In the genomic region with DNA sequence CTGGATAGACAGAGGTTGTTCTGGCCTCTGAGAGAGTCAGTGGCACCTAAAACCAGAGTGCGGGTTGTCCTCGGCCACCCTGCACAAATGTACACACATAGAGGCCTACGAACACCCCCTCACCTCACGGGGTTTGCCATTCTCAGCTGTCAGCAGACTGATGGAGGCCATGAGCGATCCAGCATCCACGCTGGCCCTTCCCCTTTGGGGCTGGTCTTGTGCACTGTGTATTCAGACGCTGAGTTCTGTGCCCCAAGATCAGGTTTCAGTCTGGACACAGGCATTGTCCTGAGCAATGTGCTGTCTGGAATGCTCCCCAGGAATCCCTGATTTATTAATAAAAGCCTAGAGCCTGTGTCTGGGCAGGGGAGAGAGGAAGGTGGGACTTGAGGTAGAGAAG, we compare ENCODE assay signal across 15 mouse cellular contexts. TPM values are rescaled to one million over a fixed set of nuclear protein-coding genes. Genes with fewer than 3 reads are reported as not detected.
DNase-seq lines count a peak whose midpoint lies in the region; ATAC-seq and TF ChIP-seq lines count a peak whose summit lies in the region.
"Had no signal": no experiment of that assay in that cellular context is flagged by ENCODE, and none has a peak within 500 bp of the region (broad histone marks: within the 10 kb centered on the region; RNA-seq: fewer than 3 reads in every experiment).

No protein-coding gene starts in this region.

- TF ChIP-seq CTCF in ES-Bruce4 (IDR thresholded peaks at IDR 0.05; ENCODE audit: low read depth, low read length): no peak

- 39% methylated on average over 7 of the region's 7 CpGs for WGBS in forebrain, embryonic 11.5 days
- WGBS in forebrain, embryonic 12.5 days: 32% methylated on average over 7 of the region's 7 CpGs
- 31% methylated on average over 7 of the region's 7 CpGs for WGBS in intestine, embryonic 14.5 days
- 59% methylated on average over 7 of the region's 7 CpGs for WGBS in liver, embryonic 12.5 days (ENCODE audit: insufficient replicate concordance)

- no peak overlapping the region for H3K4me3 ChIP-seq in forebrain, embryonic 11.5 days (ENCODE audit: low read depth, low read length)
- no peak overlapping the region for H3K4me3 ChIP-seq in forebrain, embryonic 12.5 days (replicated peaks)
- no peak overlapping the region for H3K4me3 ChIP-seq in ES-Bruce4 (ENCODE audit: low read depth, low read length)
- H3K4me3 ChIP-seq in intestine, embryonic 14.5 days (ENCODE audit: low read depth, low read length): no peak overlapping the region
- H3K4me3 ChIP-seq in liver, embryonic 12.5 days: no peak overlapping the region
- H3K4me3 ChIP-seq: limb, embryonic 15.5 days; neural tube, embryonic 13.5 days had no signal

- no peak overlapping the region for H3K27ac ChIP-seq in forebrain, embryonic 11.5 days (ENCODE audit: low read depth, low read length)
- no peak overlapping the region for H3K27ac ChIP-seq in forebrain, embryonic 12.5 days
- no peak overlapping the region for H3K27ac ChIP-seq in ES-Bruce4 (ENCODE audit: insufficient read depth, low read length)
- no peak overlapping the region for H3K27ac ChIP-seq in intestine, embryonic 14.5 days (ENCODE audit: low read depth)
- peak overlapping the region; percentile 64 for H3K27ac ChIP-seq in liver, embryonic 12.5 days
- H3K27ac ChIP-seq: limb, embryonic 15.5 days; neural tube, embryonic 13.5 days had no signal

- DNase-seq in forebrain, embryonic 11.5 days (ENCODE audit: low spot score): peak; percentile 61
- DNase-seq in intestine, embryonic 14.5 days (ENCODE audit: low spot score): no peak
- no peak for DNase-seq in layer of hippocampus, adult 8-10 months (ENCODE audit: low spot score in 2 of 2)
- DNase-seq in left cerebral cortex, adult 9 months (ENCODE audit: low spot score in 2 of 2): no peak
- no peak for DNase-seq in MN1 (ENCODE audit: low spot score)
- DNase-seq: kidney, postnatal 14 days; lung, postnatal 4 days; midbrain, embryonic 14.5 days had no signal

- no peak overlapping the region for H3K9ac ChIP-seq in forebrain, embryonic 11.5 days (ENCODE audit: low read length)
- no peak overlapping the region for H3K9ac ChIP-seq in forebrain, embryonic 12.5 days
- H3K9ac ChIP-seq in ES-Bruce4 (ENCODE audit: low read depth, poor library complexity, severe bottlenecking): no peak overlapping the region
- no peak overlapping the region for H3K9ac ChIP-seq in intestine, embryonic 14.5 days (ENCODE audit: low read length)
- H3K9ac ChIP-seq in liver, embryonic 12.5 days: no peak overlapping the region
- H3K9ac ChIP-seq: limb, embryonic 15.5 days; neural tube, embryonic 13.5 days had no signal

- H3K4me1 ChIP-seq in forebrain, embryonic 11.5 days (replicated peaks; ENCODE audit: control insufficient read depth, insufficient read depth, low read length): peaks cover 3% of the 10 kb centered on the region; the same call in 1 of the 2 replicates
- peaks cover 7% of the 10 kb centered on the region; the same call in 1 of the 2 replicates for H3K4me1 ChIP-seq in forebrain, embryonic 12.5 days
- peaks cover 3% of the 10 kb centered on the region for H3K4me1 ChIP-seq in ES-Bruce4 (ENCODE audit: control insufficient read depth, insufficient read depth, low read length)
- peaks cover 4% of the 10 kb centered on the region for H3K4me1 ChIP-seq in intestine, embryonic 14.5 days (replicated peaks; ENCODE audit: control insufficient read depth, insufficient read depth, low read length)
- peaks cover 9% of the 10 kb centered on the region for H3K4me1 ChIP-seq in liver, embryonic 12.5 days
- H3K4me1 ChIP-seq: limb, embryonic 15.5 days had no signal

- 0 out of 2 replicates have a peak, but pooled peaks have one; percentile 60 for ATAC-seq in forebrain, embryonic 11.5 days (replicated peaks; ENCODE audit: low FRiP score)
- ATAC-seq in forebrain, embryonic 12.5 days (ENCODE audit: low FRiP score): no peak
- 0 out of 2 replicates have a peak, but pooled peaks have one; percentile 4 for ATAC-seq in intestine, embryonic 14.5 days (replicated peaks; ENCODE audit: low FRiP score, low TSS enrichment, low read depth)
- ATAC-seq in liver, embryonic 12.5 days: peak; percentile 14; the same call in 1 of the 2 replicates

- no peak for TF ChIP-seq POLR2A in ES-Bruce4 (IDR thresholded peaks at IDR 0.05; ENCODE audit: insufficient read depth, low read length)

- H3K36me3 ChIP-seq in forebrain, embryonic 11.5 days (ENCODE audit: control insufficient read depth, insufficient read depth, low read length): no peaks in the 10 kb centered on the region
- no peaks in the 10 kb centered on the region for H3K36me3 ChIP-seq in forebrain, embryonic 12.5 days (replicated peaks)
- H3K36me3 ChIP-seq in ES-Bruce4 (ENCODE audit: control insufficient read depth, insufficient read depth, low read length, poor library complexity, severe bottlenecking): no peaks in the 10 kb centered on the region
- no peaks in the 10 kb centered on the region for H3K36me3 ChIP-seq in intestine, embryonic 14.5 days (ENCODE audit: control insufficient read depth, insufficient read depth, low read length)
- no peaks in the 10 kb centered on the region for H3K36me3 ChIP-seq in liver, embryonic 12.5 days
- H3K36me3 ChIP-seq: limb, embryonic 15.5 days; neural tube, embryonic 13.5 days had no signal

- peak; percentile 68; the same call in 1 of the 2 replicates for TF ChIP-seq EP300 in ES-Bruce4 (IDR thresholded peaks at IDR 0.05; ENCODE audit: insufficient read depth, low read depth, low read length)

- H3K4me2 ChIP-seq in forebrain, embryonic 11.5 days (ENCODE audit: low read depth, low read length, severe bottlenecking): no peak overlapping the region
- H3K4me2 ChIP-seq in forebrain, embryonic 12.5 days: no peak overlapping the region
- H3K4me2 ChIP-seq in intestine, embryonic 14.5 days (ENCODE audit: low read length): no peak overlapping the region
- no peak overlapping the region for H3K4me2 ChIP-seq in liver, embryonic 12.5 days
- H3K4me2 ChIP-seq: limb, embryonic 15.5 days; neural tube, embryonic 13.5 days had no signal

- no peaks in the 10 kb centered on the region for H3K27me3 ChIP-seq in forebrain, embryonic 11.5 days (ENCODE audit: control insufficient read depth, insufficient read depth, low read length)
- no peaks in the 10 kb centered on the region for H3K27me3 ChIP-seq in forebrain, embryonic 12.5 days
- no peaks in the 10 kb centered on the region for H3K27me3 ChIP-seq in ES-Bruce4 (ENCODE audit: control insufficient read depth, insufficient read depth, low read length, poor library complexity, severe bottlenecking)
- 0 out of 2 replicates have a peak, but pooled peaks cover 5% of the 10 kb centered on the region for H3K27me3 ChIP-seq in intestine, embryonic 14.5 days (replicated peaks; ENCODE audit: control insufficient read depth, insufficient read depth, low read length)
- no peaks in the 10 kb centered on the region for H3K27me3 ChIP-seq in liver, embryonic 12.5 days (replicated peaks)
- H3K27me3 ChIP-seq: limb, embryonic 15.5 days had no signal

- no peaks in the 10 kb centered on the region for H3K9me3 ChIP-seq in forebrain, embryonic 11.5 days (ENCODE audit: control insufficient read depth, low read length)
- no peaks in the 10 kb centered on the region for H3K9me3 ChIP-seq in forebrain, embryonic 12.5 days
- no peaks in the 10 kb centered on the region for H3K9me3 ChIP-seq in ES-Bruce4 (replicated peaks; ENCODE audit: control insufficient read depth, insufficient read depth, low read length, poor library complexity, severe bottlenecking)
- H3K9me3 ChIP-seq in intestine, embryonic 14.5 days (ENCODE audit: control insufficient read depth, low read length): no peaks in the 10 kb centered on the region
- no peaks in the 10 kb centered on the region for H3K9me3 ChIP-seq in liver, embryonic 12.5 days (replicated peaks)
- H3K9me3 ChIP-seq: limb, embryonic 15.5 days; neural tube, embryonic 13.5 days had no signal

RNA-seq across cellular contexts. Expression of gene Gm826, which starts 14.8 kb away (rescaled TPM):
- polyA plus RNA-seq in forebrain, embryonic 11.5 days (2014; fragmentation: Nextera tagmentation; extraction: Ambion mirVana): not detected in 2 replicates
- 0.38 TPM in 1 of 2 replicates, not detected in the other for polyA plus RNA-seq in forebrain, embryonic 12.5 days (2016; fragmentation: Nextera tagmentation; extraction: Ambion mirVana)
- polyA plus RNA-seq in ES-Bruce4 (2011; ENCODE audit: insufficient read depth, insufficient read length, low read depth, missing spikeins): not detected in 2 replicates
- polyA plus RNA-seq in intestine, embryonic 14.5 days (2014; fragmentation: Nextera tagmentation; extraction: Ambion mirVana): 2.3 and 3.0 TPM in 2 replicates
- 6.1 and 8.2 TPM in 2 replicates for polyA plus RNA-seq in liver, embryonic 12.5 days (2016; fragmentation: Nextera tagmentation; extraction: Ambion mirVana)
- under 1 TPM in 3 of 4 experiments, not detected in 1; 0.41 to 0.49 (median 0.43) TPM for total RNA-seq in layer of hippocampus, adult 8-10 months (2022)
- total RNA-seq: layer of hippocampus, postnatal 14 days had no signal
- polyA plus RNA-seq: gonadal fat pad, adult 2 months; neural tube, embryonic 13.5 days had no signal

RNA-seq across cellular contexts. Expression of gene Mafb, which starts 18.1 kb away (rescaled TPM):
- 5.3 and 5.4 TPM in 2 replicates for polyA plus RNA-seq in forebrain, embryonic 11.5 days (2014; fragmentation: Nextera tagmentation; extraction: Ambion mirVana)
- polyA plus RNA-seq in forebrain, embryonic 12.5 days (2016; fragmentation: Nextera tagmentation; extraction: Ambion mirVana): 7.5 and 7.8 TPM in 2 replicates
- polyA plus RNA-seq in ES-Bruce4 (2011; ENCODE audit: insufficient read depth, insufficient read length, low read depth, missing spikeins): 0.24 and 0.46 TPM in 2 replicates
- 2.2 and 3.5 TPM in 2 replicates for polyA plus RNA-seq in intestine, embryonic 14.5 days (2014; fragmentation: Nextera tagmentation; extraction: Ambion mirVana)
- 3.0 and 3.1 TPM in 2 replicates for polyA plus RNA-seq in liver, embryonic 12.5 days (2016; fragmentation: Nextera tagmentation; extraction: Ambion mirVana)
- total RNA-seq in layer of hippocampus, adult 8-10 months (2022): 10 to 100 TPM in 3 of 4 experiments, 1 to 10 TPM in 1; 9.9 to 35.1 (median 22.1) TPM
